In genomic region chr7:4546591-4547131, GRCm38 (mm10) we compare ENCODE assay signal across 9 mouse cellular contexts. TPM values are rescaled to one million over a fixed set of nuclear protein-coding genes. Genes with fewer than 3 reads are reported as not detected.
A peak's percentile ranks its signal among the peaks of the same experiment; 100 is the strongest.
DNase-seq lines count a peak whose midpoint lies in the region; ATAC-seq lines count a peak whose summit lies in the region.
"Had no signal": no experiment of that assay in that cellular context is flagged by ENCODE, and none has a peak within 500 bp of the region (broad histone marks: within the 10 kb centered on the region; RNA-seq: fewer than 3 reads in every experiment).

No protein-coding gene starts in this region.

- H3K4me1 ChIP-seq in forebrain, embryonic 10.5 days = peaks cover 17% of the 10 kb centered on the region
- peaks cover 22% of the 10 kb centered on the region for H3K4me1 ChIP-seq in liver, embryonic 13.5 days (replicated peaks)
- H3K4me1 ChIP-seq in neural tube, embryonic 11.5 days (ENCODE audit: control insufficient read depth, insufficient read depth, low read length) = 0 out of 2 replicates have a peak, but pooled peaks cover 8% of the 10 kb centered on the region

- intact Hi-C loops in gastrocnemius, postnatal 14 days (cut with DNase I; ENCODE audit: low total_unique reads) = no loop called here
- intact Hi-C loops in heart, postnatal 14 days (cut with DNase I) = no loop called here

- DNase-seq in gastrocnemius, postnatal 14 days = peak; percentile 26
- DNase-seq in gastrocnemius, postnatal 25 days = no peak
- DNase-seq in forebrain, embryonic 10.5 days (ENCODE audit: extremely low spot score, low spot score) = peak; percentile 87
- peak; percentile 56 to 71 for DNase-seq in heart, postnatal 14 days
- DNase-seq in kidney, postnatal 4 days = peak; percentile 76 to 85
- no peak for DNase-seq in liver, embryonic 13.5 days
- DNase-seq in neural tube, embryonic 11.5 days (ENCODE audit: low spot score) = peak; percentile 91

- ATAC-seq in liver, embryonic 13.5 days (ENCODE audit: low read depth) = no peak
- peak; percentile 95 for ATAC-seq in neural tube, embryonic 11.5 days (ENCODE audit: insufficient read depth, low FRiP score, low TSS enrichment)
- ATAC-seq in inflammation-experienced regulatory T-cells, adult 6 months = no peak

- under 1% methylated on average over 26 of the region's 26 CpGs for WGBS in forebrain, embryonic 10.5 days
- 4% methylated on average over 26 of the region's 26 CpGs for WGBS in liver, embryonic 13.5 days (ENCODE audit: insufficient replicate concordance)
- 4% methylated on average over 26 of the region's 26 CpGs for whole genome bisulfite sequencing in neural tube, embryonic 11.5 days

- peaks cover 16% of the 10 kb centered on the region for H3K27me3 ChIP-seq in forebrain, embryonic 10.5 days (ENCODE audit: poor library complexity, severe bottlenecking)
- peaks cover 40% of the 10 kb centered on the region for H3K27me3 ChIP-seq in liver, embryonic 13.5 days
- no peaks in the 10 kb centered on the region for H3K27me3 ChIP-seq in neural tube, embryonic 11.5 days (ENCODE audit: control insufficient read depth, insufficient read depth, low read length)

- no peak overlapping the region for H3K9ac ChIP-seq in liver, embryonic 13.5 days
- H3K9ac ChIP-seq in neural tube, embryonic 11.5 days (ENCODE audit: low read length) = peak overlapping the region; percentile 50

- H3K36me3 ChIP-seq in forebrain, embryonic 10.5 days (replicated peaks) = no peaks in the 10 kb centered on the region
- H3K36me3 ChIP-seq in liver, embryonic 13.5 days = no peaks in the 10 kb centered on the region
- H3K36me3 ChIP-seq in neural tube, embryonic 11.5 days (ENCODE audit: control insufficient read depth, insufficient read depth, low read length) = no peaks in the 10 kb centered on the region

- H3K9me3 ChIP-seq in forebrain, embryonic 10.5 days = no peaks in the 10 kb centered on the region
- no peaks in the 10 kb centered on the region for H3K9me3 ChIP-seq in liver, embryonic 13.5 days (replicated peaks)
- H3K9me3 ChIP-seq in neural tube, embryonic 11.5 days (ENCODE audit: control insufficient read depth, low read length) = no peaks in the 10 kb centered on the region

- peak overlapping the region; percentile 56 for H3K4me3 ChIP-seq in forebrain, embryonic 10.5 days
- H3K4me3 ChIP-seq in liver, embryonic 13.5 days (replicated peaks) = no peak overlapping the region
- peak overlapping the region; percentile 27 for H3K4me3 ChIP-seq in neural tube, embryonic 11.5 days (ENCODE audit: low read depth, low read length)

- H3K27ac ChIP-seq in forebrain, embryonic 10.5 days = peak overlapping the region; percentile 77
- H3K27ac ChIP-seq in liver, embryonic 13.5 days = no peak overlapping the region
- peak overlapping the region; percentile 56; the same call in 1 of the 2 replicates for H3K27ac ChIP-seq in neural tube, embryonic 11.5 days (ENCODE audit: low read depth, low read length)
- H3K27ac ChIP-seq: macrophage had no signal

- H3K4me2 ChIP-seq in liver, embryonic 13.5 days = peak overlapping the region; percentile 49; the same call in 1 of the 2 replicates
- H3K4me2 ChIP-seq in neural tube, embryonic 11.5 days (ENCODE audit: low read depth) = peak overlapping the region; percentile 44

RNA-seq across cellular contexts. Expression of gene Syt5, which starts 0.7 kb away (rescaled TPM):
- total RNA-seq in gastrocnemius, postnatal 14 days (2021) = under 1 TPM in 1 of 2 experiments, not detected in 1; 0.13 TPM
- total RNA-seq in gastrocnemius, postnatal 25 days (2021) = under 1 TPM in 1 of 2 experiments, not detected in 1; 0.16 TPM
- 4.9 and 6.7 TPM in 2 replicates for polyA plus RNA-seq in forebrain, embryonic 10.5 days (2016; fragmentation: Nextera tagmentation; extraction: Ambion mirVana)
- 1 to 10 TPM; 1.4 to 1.9 TPM for total RNA-seq in heart, postnatal 14 days (2021)
- polyA plus RNA-seq in liver, embryonic 13.5 days (2015; fragmentation: Nextera tagmentation; extraction: Ambion mirVana) = 0.39 and 0.46 TPM in 2 replicates
- 9.0 and 10.8 TPM in 2 replicates for polyA plus RNA-seq in neural tube, embryonic 11.5 days (2014; fragmentation: Nextera tagmentation; extraction: Ambion mirVana)
- under 1 TPM in 1 of 3 experiments, not detected in 2; 0.83 TPM for polyA plus RNA-seq in inflammation-experienced regulatory T-cells, adult 6 months (2017; shearing (Covaris generic))
- polyA plus RNA-seq: macrophage had no signal

RNA-seq across cellular contexts. Expression of gene Dnaaf3, which starts 14.4 kb away (rescaled TPM):
- total RNA-seq in gastrocnemius, postnatal 14 days (2021) = under 1 TPM; 0.08 to 0.20 TPM
- total RNA-seq in gastrocnemius, postnatal 25 days (2021) = not detected
- polyA plus RNA-seq in forebrain, embryonic 10.5 days (2016; fragmentation: Nextera tagmentation; extraction: Ambion mirVana) = 2.7 and 3.2 TPM in 2 replicates
- 1 to 10 TPM; 1.8 to 1.9 TPM for total RNA-seq in heart, postnatal 14 days (2021)
- polyA plus RNA-seq in liver, embryonic 13.5 days (2015; fragmentation: Nextera tagmentation; extraction: Ambion mirVana) = 0.13 and 0.24 TPM in 2 replicates
- polyA plus RNA-seq in neural tube, embryonic 11.5 days (2014; fragmentation: Nextera tagmentation; extraction: Ambion mirVana) = 0.93 and 0.95 TPM in 2 replicates
- 1 to 10 TPM; 1.3 to 2.1 (median 1.3) TPM for polyA plus RNA-seq in inflammation-experienced regulatory T-cells, adult 6 months (2017; shearing (Covaris generic))

RNA-seq across cellular contexts. Expression of gene Tnni3, which starts 22.6 kb away (rescaled TPM):
- total RNA-seq in gastrocnemius, postnatal 14 days (2021) = 1 to 10 TPM in 1 of 2 experiments, under 1 TPM in 1; 0.75 to 1.7 TPM
- under 1 TPM in 1 of 2 experiments, not detected in 1; 0.29 TPM for total RNA-seq in gastrocnemius, postnatal 25 days (2021)
- 1.8 and 1.9 TPM in 2 replicates for polyA plus RNA-seq in forebrain, embryonic 10.5 days (2016; fragmentation: Nextera tagmentation; extraction: Ambion mirVana)
- 1,000 to 10,000 TPM; 7,272 to 7,308 TPM for total RNA-seq in heart, postnatal 14 days (2021)
- polyA plus RNA-seq in liver, embryonic 13.5 days (2015; fragmentation: Nextera tagmentation; extraction: Ambion mirVana) = 1.1 and 4.5 TPM in 2 replicates
- polyA plus RNA-seq in neural tube, embryonic 11.5 days (2014; fragmentation: Nextera tagmentation; extraction: Ambion mirVana) = 2.1 and 3.5 TPM in 2 replicates
- polyA plus RNA-seq in inflammation-experienced regulatory T-cells, adult 6 months (2017; shearing (Covaris generic)) = 1 to 10 TPM in 2 of 3 experiments, under 1 TPM in 1; 0.48 to 3.4 (median 1.4) TPM

RNA-seq across cellular contexts. Expression of gene Tnnt1, which starts 30.5 kb away (rescaled TPM):
- total RNA-seq in gastrocnemius, postnatal 14 days (2021) = 100 to 1,000 TPM; 355 to 658 TPM
- 100 to 1,000 TPM; 151 to 768 TPM for total RNA-seq in gastrocnemius, postnatal 25 days (2021)
- 4.3 and 4.5 TPM in 2 replicates for polyA plus RNA-seq in forebrain, embryonic 10.5 days (2016; fragmentation: Nextera tagmentation; extraction: Ambion mirVana)
- total RNA-seq in heart, postnatal 14 days (2021) = 10 to 100 TPM; 25.4 to 33.6 TPM
- polyA plus RNA-seq in liver, embryonic 13.5 days (2015; fragmentation: Nextera tagmentation; extraction: Ambion mirVana) = 13.2 and 13.4 TPM in 2 replicates
- polyA plus RNA-seq in neural tube, embryonic 11.5 days (2014; fragmentation: Nextera tagmentation; extraction: Ambion mirVana) = 72.7 and 93.7 TPM in 2 replicates
- polyA plus RNA-seq in inflammation-experienced regulatory T-cells, adult 6 months (2017; shearing (Covaris generic)) = 1 to 10 TPM; 6.4 to 8.0 (median 6.9) TPM

RNA-seq across cellular contexts. Expression of gene Ppp1r12c, which starts 45.2 kb away (rescaled TPM):
- total RNA-seq in gastrocnemius, postnatal 14 days (2021) = 10 to 100 TPM; 25.3 to 36.8 TPM
- 10 to 100 TPM; 20.6 to 22.3 TPM for total RNA-seq in gastrocnemius, postnatal 25 days (2021)
- polyA plus RNA-seq in forebrain, embryonic 10.5 days (2016; fragmentation: Nextera tagmentation; extraction: Ambion mirVana) = 34.2 and 34.8 TPM in 2 replicates
- total RNA-seq in heart, postnatal 14 days (2021) = 10 to 100 TPM; 76.0 to 82.1 TPM
- polyA plus RNA-seq in liver, embryonic 13.5 days (2015; fragmentation: Nextera tagmentation; extraction: Ambion mirVana) = 17.1 and 18.8 TPM in 2 replicates
- 41.1 and 43.3 TPM in 2 replicates for polyA plus RNA-seq in neural tube, embryonic 11.5 days (2014; fragmentation: Nextera tagmentation; extraction: Ambion mirVana)
- polyA plus RNA-seq in inflammation-experienced regulatory T-cells, adult 6 months (2017; shearing (Covaris generic)) = 10 to 100 TPM; 19.1 to 23.9 (median 19.4) TPM

Comparison
In these comparisons a context has a peak if more than half of its experiments do, and no peak if none do; other contexts are left out.
1. DNase-seq: peak in gastrocnemius, postnatal 14 days (single experiment), forebrain, embryonic 10.5 days (single experiment), heart, postnatal 14 days (2 of 2), kidney, postnatal 4 days (2 of 2) and neural tube, embryonic 11.5 days (single experiment); none in gastrocnemius, postnatal 25 days (single experiment) and liver, embryonic 13.5 days (single experiment).